Mouse (Mus musculus): ENCODE results near the gene Hs3st5.
"Not testable (repeated sequence)": the region's sequence is repeated elsewhere in the genome, so short reads cannot be mapped to it uniquely, and the experiment has no call there.

Hs3st5 gene

DNA sequence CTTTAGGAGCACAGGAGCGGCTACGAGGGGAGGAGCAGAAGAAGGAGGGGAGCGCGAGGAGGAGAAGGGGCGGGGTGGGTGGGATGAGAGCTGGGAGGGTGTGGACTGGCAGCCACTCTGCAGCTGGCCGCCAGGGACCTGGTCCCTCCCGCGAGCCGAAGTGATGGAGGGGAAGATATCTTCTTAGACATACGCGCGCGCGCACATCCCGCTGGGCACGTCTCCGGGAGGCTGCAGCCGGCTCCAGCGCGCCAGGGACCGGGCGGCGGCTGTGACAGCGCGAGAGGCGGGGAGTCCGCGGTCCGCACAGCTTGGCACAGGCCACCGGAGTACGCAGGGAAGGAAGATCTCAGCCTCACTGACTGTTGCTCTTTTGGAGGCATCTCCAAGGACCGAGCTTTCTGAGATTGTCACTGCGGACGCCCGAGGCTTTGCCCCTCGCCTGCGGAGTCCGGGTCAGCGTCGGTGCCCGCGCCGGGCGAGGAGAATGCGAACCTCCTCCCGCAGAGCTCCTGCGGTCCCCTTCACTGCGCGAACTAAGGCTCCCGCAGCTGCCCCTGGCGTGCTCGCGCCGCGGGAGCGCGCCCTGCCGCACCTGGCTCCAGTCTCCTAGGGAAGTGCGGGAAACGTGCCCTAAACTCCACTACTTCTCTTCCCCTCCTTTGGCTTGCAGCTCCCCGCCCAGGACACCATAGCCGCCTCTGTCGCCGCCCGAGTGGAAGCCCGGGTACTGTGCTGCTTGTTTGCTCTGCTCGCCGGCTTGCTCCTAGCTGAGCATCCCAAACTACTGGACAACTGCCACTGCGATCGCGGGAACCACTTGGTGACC, at the start of gene Hs3st5:
TSS of gene Hs3st5 (plus strand) at position 88 of the 829 bp plus-strand sequence.
- DNase-seq (ENCODE audit: low spot score): peak; percentile 61

DNA sequence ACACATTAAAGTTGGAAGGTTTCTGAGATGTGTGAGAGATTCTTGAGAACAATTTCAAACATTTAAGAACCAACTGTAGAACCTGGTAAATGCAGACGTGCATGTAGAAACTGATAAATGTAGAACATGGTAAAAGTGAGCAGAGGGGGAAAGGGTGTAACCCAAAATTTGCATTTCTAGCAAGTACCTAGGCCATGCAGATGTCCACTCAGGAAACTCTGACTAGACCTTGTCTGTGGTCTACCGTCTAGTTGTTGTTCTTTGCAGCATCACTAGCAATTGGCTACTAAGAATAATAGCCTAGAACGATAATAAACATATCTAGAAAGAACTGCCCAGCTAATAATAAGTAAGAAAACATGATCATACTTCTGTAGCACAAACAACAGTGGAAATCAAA, 38.0 kb upstream of the Hs3st5 start:
- no peak for DNase-seq (ENCODE audit: low spot score)

DNA sequence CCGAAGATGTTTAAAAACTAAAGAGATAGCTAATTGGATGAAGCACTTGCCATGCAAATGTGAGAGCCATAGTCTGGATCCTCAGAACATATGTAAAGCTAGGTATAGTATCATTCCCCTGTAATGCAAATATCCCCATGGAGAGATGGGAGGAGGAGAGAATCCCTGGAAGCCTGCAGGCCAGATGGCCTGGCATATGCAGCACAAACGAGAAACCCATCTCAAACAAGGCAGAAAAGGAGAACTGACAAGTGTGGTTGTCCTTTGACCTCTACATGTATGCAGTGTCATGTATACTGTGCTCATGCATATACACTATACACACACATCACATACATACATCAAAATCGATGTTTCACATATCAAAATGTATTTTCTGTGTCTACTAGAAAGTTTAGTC, 35.5 kb upstream of the Hs3st5 start:
- DNase-seq (ENCODE audit: low spot score): no peak

DNA sequence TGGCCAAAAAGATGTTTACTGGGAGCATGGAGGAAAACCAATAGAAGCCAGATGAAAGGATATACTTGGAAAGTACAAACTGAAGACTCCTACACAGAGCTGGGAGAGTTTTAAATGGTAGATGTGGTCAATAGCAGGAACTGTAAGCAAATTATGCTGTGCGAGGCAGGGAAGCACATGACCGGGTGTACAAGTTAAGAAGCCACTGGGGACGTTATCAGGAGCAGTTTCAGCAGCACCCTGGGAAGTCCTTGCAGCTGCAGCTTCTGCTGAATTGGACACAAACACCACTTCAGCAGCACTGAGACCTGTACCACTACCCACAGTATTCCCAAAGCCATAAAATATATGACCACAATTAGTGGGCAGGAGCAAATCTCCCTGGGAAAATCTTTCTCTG, 31.8 kb upstream of the Hs3st5 start:
- DNase-seq (ENCODE audit: low spot score): no peak

DNA sequence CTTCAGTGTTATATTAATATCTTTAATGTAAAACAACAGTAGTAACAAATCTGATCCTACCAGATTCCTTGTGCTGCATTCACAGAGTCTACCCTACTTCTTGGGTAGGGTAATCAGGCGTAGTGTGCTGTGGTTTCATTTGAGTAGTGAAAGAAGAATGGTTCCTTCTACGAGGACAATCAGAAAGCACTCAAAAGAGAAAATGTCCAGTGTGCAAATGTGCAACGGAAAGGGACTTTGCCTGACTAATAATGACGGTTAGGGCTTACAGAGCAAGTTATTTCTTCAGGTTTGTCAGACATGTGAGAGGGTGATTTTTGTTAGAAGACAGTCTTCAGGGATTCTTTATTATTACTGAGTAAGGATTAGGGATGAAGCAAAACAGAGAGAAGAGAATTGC, 29.1 kb upstream of the Hs3st5 start:
- DNase-seq (ENCODE audit: low spot score): no peak

DNA sequence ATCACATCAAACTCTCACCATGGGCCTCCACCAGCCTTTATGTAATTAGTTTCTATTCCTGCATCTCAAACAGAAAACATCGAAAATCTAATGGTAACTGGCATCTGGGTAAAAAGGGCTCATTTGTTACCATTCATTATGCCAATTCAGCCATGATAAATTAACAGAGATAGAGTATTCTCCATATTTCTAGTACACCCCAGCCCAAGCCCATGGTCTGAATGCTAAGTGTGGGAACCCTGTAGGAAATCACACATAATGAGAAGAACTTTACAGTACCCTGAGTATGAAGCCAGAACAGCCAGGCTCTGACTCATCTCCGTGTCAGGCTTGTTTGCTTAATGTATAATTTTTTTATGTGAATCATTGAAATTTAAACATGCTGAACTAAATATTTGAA, 23.3 kb upstream of the Hs3st5 start:
- no peak for DNase-seq (ENCODE audit: low spot score)

DNA sequence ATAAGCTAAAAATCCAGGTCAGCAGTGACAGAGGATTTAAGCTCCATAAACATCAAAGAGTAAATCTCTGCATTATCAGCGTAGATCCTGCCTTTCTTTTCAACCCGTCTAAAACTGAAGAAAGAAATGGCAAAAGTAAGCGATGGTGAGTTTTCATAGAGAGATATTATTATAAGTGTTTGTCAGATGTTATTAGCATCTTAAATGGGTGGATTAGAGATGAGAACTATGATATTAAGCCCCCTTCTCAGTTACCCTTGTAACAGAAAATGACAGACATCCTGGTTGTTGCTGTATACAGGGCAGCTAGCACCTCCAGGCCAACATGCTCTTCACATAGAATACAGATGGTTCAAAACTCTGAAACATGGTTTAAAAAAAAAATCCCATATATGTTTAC, 22.6 kb upstream of the Hs3st5 start:
- no peak for DNase-seq (ENCODE audit: low spot score)

DNA sequence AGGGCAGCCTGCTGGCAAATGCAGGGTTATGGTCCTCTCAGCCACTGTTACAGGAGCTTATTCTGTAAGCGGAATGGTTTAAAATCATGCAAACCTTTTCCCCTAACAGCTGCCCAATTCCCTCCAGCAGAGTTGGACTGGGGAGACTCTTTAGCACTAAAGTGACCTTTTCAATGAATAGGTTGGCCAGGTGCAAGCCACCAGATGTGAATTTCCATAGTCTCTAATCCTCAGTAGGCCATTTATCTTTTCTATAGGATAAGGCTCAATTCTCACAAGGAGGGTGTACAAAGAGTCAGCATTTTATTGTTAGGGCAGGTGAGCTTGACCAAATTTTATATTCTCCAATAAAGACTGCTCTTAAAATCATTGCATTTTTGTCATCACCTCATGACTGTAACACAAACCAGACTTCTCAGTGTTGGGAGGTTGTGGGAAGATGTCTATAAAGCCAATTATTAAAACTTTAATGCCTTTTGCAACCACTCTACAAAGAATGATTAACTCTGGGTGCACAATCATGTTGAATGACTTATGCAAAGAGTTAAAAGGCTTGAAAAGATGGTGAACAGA, 21.8 kb upstream of the Hs3st5 start:
- no peak for DNase-seq (ENCODE audit: low spot score)

- no peak for DNase-seq (ENCODE audit: low spot score)
Observed at GRCm38 (mm10) chr10:36493566-36493965, 13.0 kb upstream of the Hs3st5 start.

- no peak for DNase-seq (ENCODE audit: low spot score)
Observed at GRCm38 (mm10) chr10:36499713-36500112, 6.9 kb upstream of the Hs3st5 start.

GRCm38 (mm10) chr10:36506033-36506726, 434 bp upstream of the Hs3st5 start:
- no peak for DNase-seq (ENCODE audit: low spot score)

GRCm38 (mm10) chr10:36507556-36507870, 899 bp downstream of the Hs3st5 start:
- no peak for DNase-seq (ENCODE audit: low spot score)

DNA sequence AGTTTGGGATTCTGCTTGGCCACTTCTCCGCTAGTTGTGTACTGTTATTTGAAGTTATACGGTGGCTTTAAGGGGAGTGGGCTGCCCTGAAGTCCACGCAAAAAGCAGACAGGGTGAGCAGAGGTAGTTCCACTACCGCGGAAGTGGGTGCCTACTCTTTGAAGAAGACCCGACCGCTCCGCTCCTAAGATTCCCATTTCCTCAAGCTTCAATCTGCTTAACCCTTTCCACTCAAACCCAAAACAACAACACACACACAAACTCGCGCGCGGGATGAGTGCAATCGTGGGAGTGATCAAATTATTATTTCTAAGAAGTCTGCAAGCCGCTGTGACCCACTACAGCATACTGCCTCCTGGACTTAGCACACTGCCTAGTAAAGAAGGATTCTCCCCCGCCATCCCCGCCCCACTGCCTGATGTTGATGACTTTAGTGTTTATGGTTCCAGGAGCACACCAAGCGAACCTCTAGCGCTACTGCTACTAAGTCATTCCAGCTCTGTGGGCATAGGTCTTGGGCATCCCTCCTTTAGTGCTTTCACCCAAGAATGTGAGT, 1.5 kb downstream of the Hs3st5 start:
- DNase-seq (ENCODE audit: low spot score): no peak

DNA sequence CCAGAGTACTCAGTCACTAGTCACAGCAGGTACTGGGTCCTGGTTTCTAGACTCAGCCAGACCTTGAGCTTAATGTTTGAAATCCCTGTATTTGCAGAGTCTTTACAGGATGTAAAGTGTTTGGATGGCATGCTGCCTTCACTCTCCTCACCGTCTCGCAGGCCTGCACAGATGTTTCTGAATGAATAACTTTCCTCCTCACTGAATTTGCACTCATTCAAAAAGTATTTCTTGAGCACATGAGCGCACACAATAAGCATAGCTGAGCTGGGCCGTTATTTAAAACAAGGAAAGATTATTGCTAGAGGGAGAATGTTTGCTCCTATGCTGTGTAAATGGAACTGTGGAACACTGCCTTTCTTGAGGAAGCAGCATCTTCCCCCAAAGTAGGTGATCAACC, 2.9 kb downstream of the Hs3st5 start:
- no peak for DNase-seq (ENCODE audit: low spot score)

GRCm38 (mm10) chr10:36523881-36524280, 17.3 kb downstream of the Hs3st5 start:
- DNase-seq (ENCODE audit: low spot score): no peak

DNA sequence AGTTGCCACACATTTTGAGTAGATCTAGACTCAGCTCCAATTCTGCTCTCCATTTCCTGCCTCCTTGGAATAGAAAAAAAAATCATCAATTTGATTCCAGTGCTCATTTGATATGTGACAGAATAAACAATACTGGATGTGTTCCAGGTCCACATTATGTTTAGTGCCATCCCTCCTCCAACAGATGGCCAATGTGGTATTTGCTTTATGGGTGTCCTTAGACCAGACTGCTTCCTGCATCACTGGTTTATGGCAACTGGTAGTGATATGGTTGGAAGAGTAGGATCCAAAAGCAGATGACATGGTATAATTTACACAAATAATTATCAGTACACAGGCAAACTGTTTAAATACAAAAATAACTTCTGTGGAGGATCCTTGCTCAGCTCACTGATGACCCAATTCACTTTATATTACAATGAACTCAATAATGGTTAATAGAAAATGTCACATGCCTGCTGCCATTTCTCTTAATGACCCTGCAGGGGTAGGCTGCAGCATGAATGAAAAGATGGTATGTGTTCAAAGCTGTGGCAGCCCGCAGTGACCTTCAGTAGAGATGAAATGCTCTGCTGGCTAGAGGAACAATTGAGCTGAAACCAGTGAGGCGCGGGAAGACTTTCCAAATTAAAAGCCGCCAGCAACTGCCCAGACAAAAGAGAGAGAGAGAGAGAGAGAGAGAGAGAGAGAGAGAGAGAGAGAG, 27.2 kb downstream of the Hs3st5 start:
- no peak for DNase-seq (ENCODE audit: low spot score)

- no peak for DNase-seq (ENCODE audit: low spot score)
Observed at GRCm38 (mm10) chr10:36546622-36547021, 40.0 kb downstream of the Hs3st5 start.

DNA sequence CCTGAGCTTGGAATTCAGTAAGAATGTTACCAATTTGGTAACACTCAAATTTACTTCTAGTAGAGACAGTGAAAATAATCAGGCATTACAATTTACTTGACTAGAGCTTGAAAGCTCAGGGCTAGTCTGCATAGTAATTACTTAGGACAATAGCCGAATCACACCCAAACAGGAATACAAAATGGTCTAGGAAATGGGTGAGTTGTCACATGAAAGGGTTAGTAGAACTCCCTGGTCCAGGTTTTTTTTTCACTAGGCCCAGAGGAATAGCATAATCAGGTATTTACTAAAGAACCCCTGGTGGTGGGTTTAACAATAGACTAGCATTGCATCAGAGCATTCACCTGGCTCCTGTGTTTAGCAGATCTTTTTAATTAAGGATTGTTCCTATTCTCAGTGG, 41.1 kb downstream of the Hs3st5 start:
- not testable (repeated sequence) for DNase-seq (ENCODE audit: low spot score)

DNA sequence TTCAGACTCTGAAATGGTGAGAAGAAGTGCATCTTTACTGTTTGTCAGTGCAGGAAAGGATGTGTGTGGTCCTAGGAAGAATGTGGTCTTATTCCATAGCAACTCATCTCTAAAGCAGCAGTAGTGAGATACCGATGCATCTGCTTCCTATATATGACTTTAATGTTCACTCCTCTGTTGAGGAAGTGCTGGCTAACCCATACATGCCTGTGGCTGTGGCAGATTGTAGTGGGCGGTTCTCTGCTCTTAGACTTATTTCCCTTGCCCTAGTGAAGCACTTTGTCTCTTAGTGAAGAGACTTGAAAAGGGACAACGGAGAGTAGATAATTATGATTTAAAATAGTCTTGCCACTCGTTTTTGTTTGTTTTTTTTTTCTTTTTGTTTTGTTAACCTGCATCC, 47.4 kb downstream of the Hs3st5 start:
- no peak for DNase-seq (ENCODE audit: low spot score)

- DNase-seq (ENCODE audit: low spot score): no peak
Observed at GRCm38 (mm10) chr10:36554941-36555888, 48.6 kb downstream of the Hs3st5 start.

DNA sequence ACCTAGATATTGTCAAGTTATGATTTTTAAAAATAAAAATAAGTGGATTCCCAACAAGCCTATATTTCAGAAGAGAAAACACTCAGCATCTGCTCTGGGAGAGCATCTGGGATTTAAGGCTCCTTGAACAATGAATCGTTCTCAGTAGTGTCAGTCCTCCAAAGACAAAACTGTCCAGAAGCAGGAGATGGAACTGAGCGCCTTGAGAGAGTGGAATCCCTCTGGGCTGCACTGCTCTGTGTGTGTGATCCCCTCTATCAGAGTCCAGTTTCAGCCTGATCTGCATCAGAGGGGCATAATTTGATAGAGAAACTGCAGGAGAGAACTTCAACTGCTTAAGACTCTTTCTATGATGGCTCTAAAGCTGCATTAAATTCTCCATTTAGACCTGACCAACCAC, 49.5 kb downstream of the Hs3st5 start:
- no peak for DNase-seq (ENCODE audit: low spot score)

All from testis, postnatal 10 days (tissue).